Mouse (Mus musculus): ENCODE measurements at regions not wholly inside any gene's neighbourhood (a gene's known extent, or its start where the extent isn't known, plus 50 kb on each side); places are given as distances from the start of the nearest gene placed in this dataset.
"Not testable (repeated sequence)": the region's sequence is repeated elsewhere in the genome, so short reads cannot be mapped to it uniquely, and the experiment has no call there.

DNA sequence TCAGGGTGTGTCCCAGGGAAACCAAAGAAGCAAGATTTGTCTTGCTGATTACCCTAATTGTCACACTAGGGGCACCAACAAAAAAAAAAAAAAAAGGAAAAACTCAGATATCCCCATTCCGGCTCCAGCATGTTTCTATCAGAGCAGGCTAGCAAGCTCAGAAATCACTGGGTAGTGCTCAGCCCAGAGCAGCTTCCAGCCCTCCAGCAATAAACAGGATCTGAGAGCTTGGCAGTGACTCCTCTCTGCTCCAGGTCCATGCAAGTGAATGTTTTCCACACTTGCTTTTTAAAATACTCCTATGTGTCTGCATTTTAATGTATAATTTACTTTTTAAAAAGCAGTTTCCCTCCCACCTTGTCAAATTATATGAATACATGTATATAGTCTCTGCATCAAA is 290.8 kb downstream of the Car8 start:
- DNase-seq (ENCODE audit: low spot score): no peak

DNA sequence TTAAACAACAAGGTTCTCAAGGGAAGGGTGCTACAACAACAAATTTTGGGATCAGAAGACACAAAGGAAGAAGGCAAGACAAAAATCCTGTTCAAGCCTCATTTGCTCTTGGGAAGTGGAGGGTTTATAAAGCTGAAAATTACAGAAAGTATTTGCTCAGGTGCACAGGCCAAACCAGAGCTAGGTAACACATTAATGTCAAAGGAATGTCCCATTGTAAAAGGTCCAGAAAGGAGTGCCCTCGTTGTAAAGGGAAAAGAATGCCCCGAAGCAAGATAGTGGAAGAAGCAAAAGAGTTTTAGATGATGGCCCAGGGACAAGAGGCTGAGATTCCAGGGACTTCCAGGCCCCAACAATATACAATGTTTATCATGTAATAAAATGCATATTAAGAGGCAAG is 317.3 kb downstream of the Car8 start:
- no peak for DNase-seq (ENCODE audit: low spot score)

DNA sequence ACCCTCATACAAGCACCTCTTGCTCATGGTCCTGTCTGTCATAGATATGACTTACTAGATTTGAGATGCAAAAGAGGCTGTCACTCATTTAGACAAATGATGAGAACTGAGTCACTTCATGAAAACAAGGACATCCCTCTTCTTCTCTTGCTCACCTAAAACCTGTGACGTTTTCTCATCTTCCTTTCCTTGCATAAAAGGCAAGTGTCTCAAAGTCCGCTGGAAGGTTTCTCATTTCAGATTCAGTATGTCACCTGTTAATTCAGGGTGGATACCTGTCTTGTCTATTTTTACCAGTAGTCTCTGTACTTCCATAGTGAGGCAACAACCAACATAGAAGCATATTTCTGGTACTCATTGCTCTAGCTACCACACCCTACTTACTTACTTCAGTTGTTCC is 325.6 kb downstream of the Car8 start:
- no peak for DNase-seq (ENCODE audit: low spot score)

DNA sequence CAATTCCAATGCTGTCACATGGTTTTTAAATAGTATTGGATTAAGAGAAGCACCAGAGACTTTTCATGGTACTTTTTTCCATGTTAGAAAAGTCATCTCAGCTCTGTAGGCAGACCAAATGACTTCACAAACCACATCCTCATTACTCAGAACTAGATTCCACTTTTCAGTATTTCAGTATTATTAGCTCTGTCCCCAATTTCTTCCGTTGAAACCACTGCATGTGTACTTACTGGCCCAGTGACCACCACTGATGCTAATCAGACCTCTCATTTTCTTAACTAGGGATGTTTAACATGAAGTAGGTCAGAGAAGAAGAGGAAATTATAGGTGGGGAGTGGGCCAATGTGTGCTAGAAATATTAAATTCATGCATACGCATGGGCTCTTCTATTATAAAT is 326.2 kb downstream of the Car8 start:
- no peak for DNase-seq (ENCODE audit: low spot score)

DNA sequence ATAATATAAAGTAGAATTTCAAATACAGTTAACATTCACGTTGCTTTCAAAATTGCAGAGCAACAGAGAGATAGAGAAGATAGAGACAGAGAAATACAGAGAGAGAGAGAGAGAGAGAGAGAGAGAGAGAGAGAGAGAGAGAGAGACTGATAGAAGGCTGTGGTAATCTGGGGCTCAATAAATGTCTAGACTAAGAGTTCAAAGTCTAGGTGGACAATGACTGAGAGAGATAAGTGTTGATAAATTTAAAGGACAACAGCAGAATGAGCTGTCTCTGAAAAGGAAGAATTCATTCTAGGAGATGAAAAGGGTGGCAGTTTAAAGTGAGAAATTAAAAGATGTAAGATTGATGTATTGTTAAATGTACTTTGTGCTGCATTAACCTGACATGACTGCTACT is 335.7 kb downstream of the Car8 start:
- DNase-seq (ENCODE audit: low spot score): no peak

DNA sequence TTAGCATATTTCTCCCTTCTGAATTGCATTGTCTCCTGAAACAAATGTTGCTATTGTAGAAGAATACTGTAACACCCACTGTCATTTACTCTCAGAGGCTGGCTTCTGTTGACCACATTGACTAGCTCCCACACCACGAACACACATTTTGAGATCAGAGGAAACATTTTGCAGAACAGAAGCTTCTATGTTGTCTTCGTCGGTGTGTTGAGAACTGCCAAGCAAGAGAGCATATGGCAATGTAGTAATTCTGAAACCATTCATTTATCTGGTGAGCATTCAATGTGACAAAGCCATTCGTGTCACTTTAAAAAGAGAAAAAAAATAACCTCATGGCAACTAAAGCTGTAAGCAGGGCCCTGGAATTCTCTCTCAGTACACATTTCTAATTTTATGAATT is 343.9 kb downstream of the Car8 start:
- DNase-seq (ENCODE audit: low spot score): no peak

DNA sequence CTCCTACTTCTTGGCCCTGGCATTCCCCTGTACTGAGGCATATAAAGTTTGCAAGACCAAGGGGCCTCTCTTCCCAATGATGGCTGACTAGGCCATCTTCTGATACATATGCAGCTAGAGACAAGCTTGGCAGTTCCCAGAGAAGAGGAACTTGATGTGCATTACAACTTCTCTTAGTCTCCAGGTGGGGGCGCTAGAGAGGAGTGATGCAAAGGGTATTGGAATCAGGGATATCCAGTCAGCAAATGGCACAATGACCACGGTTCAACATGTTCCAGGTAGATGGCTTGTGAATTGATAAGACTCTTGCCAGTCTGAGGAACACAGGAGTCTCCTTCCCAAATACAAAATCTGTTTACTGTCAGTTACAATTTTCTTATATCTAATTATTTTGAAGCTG is 347.7 kb downstream of the Car8 start:
- DNase-seq (ENCODE audit: low spot score): no peak

DNA sequence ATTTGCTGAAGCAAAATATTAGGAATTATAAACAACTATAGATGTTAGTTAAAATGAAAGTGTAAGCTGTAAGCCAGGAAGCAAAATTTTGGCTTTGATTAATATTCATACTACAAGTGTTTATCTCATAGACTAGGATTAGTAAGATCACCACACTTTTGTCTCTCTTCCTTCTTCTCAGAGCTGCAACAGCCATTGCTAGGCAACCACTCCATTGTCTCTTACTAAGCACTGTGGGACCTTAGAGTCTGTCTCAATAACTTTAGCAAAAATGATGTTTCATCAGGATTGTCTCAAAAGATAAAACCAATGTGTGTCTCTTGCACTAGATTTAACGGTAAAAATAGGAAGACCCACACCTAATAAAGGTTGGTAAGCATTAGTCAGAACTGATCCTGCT is 384.3 kb downstream of the Car8 start:
- no peak for DNase-seq (ENCODE audit: low spot score)

DNA sequence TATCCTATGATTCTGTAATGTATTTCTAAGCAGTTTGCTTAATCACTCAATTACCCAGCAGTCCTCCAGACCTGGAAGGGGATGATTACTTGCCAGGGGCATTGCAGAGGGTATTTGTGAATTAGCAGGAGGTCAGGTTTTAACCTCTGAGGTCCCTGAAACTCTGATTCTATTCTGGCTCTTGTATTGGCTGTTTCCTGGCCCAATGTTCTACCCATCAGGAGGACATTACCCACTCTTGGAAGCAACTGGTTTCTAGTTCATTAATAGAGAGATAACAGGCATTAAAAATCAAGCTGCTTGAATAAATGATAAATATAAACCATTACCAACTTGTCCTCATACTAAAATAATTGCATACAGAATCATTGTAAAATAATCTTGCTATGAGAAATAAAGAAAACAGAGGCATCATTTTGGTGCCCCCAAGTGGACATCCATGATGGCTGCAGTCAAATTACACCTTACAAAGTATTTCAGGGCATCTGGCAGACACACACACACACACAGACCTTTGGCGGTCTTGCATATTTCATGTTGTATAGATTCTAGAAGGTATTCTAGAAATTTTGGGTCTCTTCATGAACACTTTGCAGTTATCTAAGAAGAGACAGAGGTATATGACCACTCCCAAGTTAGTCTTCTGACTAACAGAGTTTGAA is 385.6 kb downstream of the Car8 start:
- DNase-seq (ENCODE audit: low spot score): no peak

DNA sequence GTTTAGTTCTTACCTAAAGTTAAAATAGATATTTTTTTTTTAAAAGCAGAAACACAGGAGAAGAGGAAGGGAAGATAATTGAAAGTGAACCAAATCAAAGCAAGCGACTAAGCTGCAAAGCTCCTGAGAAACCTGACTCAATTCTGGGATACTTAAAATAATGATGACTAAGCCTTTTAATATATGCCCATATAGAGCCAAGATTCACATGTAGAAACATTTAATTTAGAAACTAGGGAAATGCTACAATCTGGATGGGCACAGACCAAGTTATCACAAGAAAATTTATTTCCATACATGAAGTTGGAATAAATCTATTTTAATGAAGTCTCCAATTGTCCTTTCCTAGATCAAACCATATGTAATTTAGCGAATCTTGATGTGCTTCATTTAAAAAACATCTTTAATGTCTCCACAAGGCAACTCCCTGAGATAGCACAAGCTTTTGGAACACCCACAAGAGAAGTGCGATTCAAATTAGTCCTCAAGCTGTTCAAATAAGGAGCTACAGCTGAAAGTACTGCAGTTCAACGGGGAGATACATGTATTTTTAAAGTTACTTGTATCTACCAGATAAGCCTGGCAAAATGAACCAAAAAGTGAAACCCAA is 386.7 kb downstream of the Car8 start:
- no peak for DNase-seq (ENCODE audit: low spot score)

DNA sequence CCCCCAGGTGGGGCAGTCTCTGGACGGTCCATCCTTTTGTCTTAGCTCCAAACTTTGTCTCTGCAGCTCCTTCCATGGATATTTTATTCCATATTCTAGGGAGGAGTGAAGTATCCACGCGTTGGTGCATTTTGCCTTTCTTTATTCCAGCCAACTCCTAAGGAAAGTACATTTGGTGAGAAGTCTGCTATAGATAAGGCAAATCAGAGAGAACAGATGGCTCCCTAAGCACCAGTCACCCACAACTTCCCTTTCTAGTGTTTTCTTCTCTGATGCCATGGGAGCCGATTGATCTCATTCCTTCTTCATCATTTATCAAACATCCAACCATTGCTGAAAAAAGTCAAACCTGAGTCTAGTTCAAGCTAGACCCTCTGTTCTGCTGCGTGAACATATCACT is 391.4 kb downstream of the Car8 start:
- no peak for DNase-seq (ENCODE audit: low spot score)

DNA sequence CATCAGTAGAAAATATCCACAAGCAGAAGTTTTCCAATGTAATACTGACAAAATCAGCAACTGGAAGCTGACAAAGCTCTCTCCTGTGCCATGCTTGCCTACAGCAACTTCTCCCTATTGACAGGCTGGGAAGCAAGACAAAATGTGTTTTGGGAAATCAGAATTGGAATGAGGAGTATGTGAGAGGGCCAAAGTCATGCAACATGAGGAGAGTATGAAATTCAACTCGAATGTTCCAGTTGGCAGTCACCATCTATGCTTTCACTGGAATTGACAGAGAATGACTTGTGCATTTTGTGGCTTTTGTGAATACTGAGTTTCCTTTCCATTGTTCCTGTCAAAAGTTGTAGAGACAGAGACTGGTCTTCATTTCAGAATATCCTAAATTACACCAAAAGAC is 409.7 kb downstream of the Car8 start:
- DNase-seq (ENCODE audit: low spot score): peak; percentile 24

DNA sequence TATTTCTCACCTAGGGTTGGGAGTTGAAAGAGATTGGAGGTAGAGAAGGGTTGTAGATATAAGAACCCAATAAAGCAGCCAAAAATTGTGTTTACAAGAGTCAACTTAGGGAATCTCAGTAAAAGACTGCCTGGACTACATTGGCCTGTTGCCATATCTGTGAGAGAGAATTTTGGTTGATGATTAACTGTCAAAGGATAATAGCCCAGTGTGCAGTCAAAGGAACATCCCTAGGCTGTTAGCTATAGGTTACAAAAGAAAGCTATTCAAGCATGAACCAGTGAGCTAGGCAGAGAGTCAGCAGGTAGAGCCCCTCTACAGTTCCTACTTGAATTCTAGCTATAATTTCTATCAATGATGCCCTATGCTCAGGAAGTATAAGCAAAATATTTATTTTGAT is 419.0 kb downstream of the Car8 start:
- DNase-seq (ENCODE audit: low spot score): no peak

DNA sequence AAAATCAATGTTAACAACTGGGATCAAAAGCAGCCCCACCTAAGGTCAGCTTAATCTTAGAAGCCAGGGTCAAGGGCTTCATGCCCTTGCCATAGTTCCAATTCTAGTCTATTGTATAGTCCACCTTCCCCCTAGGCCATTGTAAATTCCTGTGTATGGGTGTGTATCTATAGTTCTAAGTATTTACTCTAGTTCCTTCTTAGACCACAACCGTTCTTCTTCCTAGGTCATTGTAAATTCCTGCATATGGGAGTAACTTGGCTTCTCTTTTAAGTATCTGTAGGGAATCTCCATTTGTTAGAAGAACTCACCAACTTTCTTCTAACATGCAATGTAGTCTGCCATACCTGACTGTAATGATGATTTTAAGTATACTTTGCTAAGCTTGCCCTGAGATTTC is 461.1 kb downstream of the Car8 start:
- DNase-seq (ENCODE audit: low spot score): not testable (repeated sequence)

DNA sequence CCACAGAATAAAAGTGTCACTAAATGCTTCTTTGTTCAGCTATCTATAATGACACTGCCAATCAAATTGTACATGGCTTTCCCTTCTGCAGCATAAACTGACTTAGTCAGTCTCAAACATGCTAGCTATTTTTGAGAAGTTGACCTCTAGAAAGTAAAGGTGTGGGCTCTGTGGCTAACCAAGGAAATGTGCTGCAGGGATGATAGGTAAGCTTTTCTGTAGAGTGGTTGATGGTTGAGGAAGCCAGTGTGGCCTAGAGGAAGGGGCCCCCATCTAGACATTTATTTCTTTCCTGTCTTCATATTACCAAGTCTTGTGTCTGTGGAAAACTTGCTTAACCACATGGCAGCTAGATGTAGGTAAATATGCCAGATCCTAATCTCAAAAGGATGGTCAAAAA is 483.4 kb downstream of the Car8 start:
- no peak for DNase-seq (ENCODE audit: low spot score)

DNA sequence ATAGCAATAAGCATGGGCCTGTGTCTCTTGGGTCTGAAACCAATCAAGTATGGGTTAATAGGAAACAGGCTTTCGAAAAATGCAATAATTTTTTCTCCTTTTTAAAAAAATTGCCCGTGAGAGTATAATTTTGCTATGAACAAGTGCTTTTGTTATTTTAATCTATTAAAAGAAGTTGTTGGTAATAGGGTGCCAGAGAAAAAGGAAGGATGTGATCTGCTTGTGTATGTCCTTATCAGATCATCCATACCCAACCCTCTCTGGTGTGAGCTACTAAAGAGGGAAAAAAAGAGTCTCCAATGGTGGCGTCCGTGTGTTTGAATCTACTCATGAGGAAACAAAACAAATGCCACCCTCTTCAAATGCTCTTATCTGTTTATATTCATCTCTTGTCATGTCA is 484.9 kb downstream of the Car8 start:
- DNase-seq (ENCODE audit: low spot score): no peak

DNA sequence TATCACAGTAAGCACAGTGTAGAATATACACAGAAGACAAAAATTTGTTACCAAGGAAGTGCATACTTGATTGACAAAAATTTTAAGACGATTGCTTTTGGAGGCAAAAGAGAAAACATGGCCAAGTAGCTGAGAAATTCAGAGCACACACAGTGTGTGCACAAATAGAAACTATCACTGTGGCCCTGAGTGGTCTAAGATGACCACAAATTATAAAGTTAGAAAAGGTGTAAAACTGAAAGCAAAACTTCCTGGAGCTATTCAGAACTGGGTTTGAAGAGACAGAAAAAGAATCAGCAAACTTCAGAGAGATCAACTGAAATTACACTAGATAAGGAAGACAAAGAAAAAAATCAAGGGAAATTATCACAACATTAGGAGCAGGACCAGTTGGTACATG is 487.6 kb downstream of the Car8 start:
- DNase-seq (ENCODE audit: low spot score): no peak

DNA sequence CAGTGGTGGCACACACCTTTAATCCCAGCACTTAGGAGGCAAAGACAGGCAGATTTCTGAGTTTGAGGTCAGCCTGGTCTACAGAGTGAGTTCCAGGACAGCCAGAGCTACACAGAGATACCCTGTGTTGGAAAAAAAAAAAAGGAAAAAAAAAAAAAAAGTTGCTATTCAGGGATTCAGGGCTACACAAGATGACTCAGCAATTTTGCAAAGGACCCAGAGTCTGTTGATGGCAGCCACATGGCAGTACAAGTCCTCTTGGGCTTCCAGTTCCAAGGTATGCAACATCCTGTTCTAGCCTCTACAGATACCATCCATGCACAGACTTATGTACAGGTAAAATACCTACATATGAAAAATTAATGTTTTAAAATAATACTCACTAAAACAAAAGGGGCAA is 515.9 kb downstream of the Car8 start:
- DNase-seq (ENCODE audit: low spot score): no peak

DNA sequence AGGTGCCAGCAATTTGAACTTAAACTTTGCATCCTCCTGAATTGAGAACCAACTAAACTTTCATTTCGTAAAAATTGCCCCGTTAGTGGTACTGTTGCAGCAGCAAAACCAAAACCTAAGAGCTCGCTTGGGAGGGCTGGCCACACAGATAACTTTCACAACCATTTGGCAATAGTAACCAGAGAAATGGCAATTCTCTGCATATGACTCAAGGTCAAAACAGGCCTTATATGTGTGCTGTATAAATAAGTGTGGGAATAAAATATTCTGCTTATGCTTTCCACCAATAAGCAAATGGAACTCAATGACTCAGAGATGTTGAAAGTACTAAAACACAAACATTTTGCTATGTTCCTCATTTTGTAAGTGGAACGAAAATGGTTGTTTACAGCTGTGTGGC is 550.3 kb downstream of the Car8 start:
- no peak for DNase-seq (ENCODE audit: low spot score)

DNA sequence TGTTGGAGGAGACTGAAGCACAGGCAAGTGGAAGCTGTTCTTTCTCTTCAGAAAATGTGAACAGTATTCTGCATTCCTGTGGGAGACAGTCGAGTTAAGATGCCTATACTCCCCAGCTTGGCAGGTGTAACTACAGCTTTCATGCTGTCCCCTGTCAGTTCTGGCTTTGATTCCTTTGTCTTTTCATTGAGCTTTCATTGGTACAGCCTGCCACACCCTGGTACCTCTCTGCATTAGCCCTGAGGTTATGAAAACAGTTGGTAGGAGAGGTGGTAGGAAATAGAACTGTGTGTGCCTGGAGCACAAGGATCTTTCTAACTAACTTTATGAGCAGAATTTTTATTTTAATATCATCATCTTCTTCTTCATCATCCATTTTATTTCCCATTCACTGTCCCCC is 551.6 kb downstream of the Car8 start:
- no peak for DNase-seq (ENCODE audit: low spot score)

DNA sequence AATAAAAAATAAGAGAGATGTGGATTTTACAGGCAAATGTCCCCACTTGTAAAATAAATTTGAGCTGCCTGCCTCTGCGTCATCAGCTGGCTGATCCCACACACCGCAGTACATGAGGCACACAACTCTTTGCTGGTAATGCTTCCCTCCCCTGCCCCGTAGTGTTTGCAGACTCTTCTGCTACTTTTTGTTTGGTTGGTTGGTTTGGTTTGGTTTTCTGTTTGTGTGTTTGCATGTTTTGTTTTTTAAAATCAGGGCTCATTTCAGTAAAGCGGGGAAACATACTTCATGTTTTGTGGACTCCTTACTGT is 568.1 kb downstream of the Car8 start:
- DNase-seq (ENCODE audit: low spot score): no peak

DNA sequence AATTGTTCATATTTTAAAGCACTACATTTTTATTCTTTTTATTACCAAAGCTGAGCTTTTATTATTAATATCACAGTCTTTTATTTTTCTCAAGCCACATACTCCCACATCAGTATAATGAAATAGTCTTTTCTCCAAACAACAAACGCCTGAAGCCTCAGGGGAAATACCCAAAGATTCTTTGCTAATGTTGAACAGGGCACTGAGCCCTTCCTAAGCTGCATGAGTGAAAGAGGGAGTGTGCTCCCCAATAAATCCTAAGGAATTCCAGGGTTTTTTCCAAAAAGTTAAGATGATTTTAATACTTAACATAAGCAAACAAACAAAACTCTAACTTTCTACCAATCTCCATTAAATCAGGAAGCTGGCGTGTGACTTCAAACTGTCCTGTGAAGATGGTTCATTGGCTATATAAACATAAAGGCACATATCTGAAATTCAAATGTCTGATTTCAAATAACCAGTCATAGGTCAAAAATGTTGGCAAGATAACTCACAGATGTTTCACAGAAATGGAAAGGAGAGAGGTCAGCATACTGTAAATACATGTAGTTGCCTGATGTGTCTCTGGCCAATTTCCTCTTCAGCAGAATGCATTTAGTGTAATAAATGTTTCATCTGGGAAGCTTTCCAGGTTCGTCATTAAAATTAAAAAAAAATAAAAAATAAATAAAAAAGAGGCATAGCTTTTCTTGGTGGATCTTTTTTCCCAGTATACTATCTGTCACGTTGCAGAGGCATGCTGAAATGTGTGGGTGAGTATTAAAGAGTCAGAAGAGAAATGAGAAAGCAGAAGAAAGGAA is 568.6 kb downstream of the Car8 start:
- DNase-seq (ENCODE audit: low spot score): no peak

DNA sequence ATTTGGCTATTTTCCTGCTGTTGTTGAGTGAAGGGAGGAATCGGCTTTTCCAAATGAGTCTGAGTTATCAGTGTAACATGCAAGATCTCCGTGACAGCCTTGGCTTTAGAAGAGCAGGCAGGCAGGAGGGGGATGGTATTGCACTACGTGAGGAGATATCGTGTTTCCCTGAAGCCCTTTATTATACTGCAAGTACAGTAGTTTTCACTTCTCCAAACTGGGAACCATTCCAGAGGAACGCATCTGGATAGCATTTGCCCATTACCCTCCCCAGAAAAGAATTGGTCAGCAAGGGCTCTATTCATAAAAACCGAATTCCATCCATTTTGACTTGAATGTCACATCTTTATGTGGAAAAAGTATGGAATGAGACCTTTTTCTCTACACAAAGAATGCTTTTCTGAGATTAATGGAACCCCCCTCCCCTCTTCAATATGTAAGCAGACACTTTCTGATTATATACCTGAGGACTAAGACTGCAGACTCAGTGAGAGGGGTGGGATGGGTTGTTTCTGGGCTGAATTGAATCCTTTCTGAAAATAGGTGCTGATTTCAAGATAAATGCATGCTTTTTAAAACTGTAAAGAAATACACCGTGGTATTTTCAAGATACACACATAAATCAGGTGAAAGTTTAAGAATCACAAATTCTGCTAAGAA is 571.8 kb downstream of the Car8 start:
- no peak for DNase-seq (ENCODE audit: low spot score)
